Mouse (Mus musculus) stomach, postnatal 0 days (tissue): ENCODE results near the gene Ubqln4.
A peak's percentile ranks its signal among the peaks of the same experiment; 100 is the strongest.

ENCODE experiments used
- CTCF ChIP-seq: IDR thresholded peaks from 2 replicates; pipeline ENCODE4 v1.5.1; 2016; ENCODE audit warnings: antibody characterized with exemption, low read depth, mild to moderate bottlenecking, moderate library complexity
- EP300 ChIP-seq: optimal IDR thresholded peaks from 2 replicates; pipeline ENCODE3; 2016; ENCODE audit warnings: antibody characterized with exemption

DNA sequence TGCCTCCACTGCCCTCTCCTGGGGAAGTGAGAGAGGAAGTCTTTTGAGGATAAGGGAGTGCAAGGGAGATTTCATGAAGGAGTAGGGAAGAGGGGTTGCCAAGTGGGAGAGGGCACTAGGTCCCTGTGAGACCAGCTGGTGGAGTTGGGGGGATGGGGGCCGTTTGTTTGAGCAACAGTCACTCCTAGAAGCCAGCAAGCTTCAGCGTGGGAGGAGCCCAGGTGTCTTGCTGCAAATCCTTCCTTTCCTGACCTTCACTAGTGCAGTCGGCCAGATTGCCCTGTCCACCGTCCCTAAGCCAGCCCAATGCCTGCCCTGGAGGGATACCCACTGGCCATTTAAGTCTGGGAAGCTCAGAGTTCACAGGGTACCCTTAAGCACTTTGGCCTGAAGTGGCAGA lies 42.0 kb upstream of the Ubqln4 start:
- TF ChIP-seq CTCF = peak; percentile 41
- no peak for TF ChIP-seq EP300
